Mouse (Mus musculus) thymus, adult 2 months (tissue): Measurements from ENCODE around the gene Castor1.

Source experiments
- CTCF ChIP-seq: fragments of 200-500 bp; IDR thresholded peaks from 2 replicates; pipeline ENCODE4 v1.5.1; 2012; ENCODE audit warnings: mild to moderate bottlenecking, control low read depth, low read length, moderate library complexity, borderline replicate concordance; ENCODE audit not compliant: control insufficient read depth, poor library complexity, insufficient read depth; ENCODE audit errors: extremely low read depth
- POLR2A ChIP-seq: fragments of 200-500 bp; IDR thresholded peaks from 2 replicates; pipeline ENCODE4 v1.6.1; 2012; ENCODE audit warnings: mild to moderate bottlenecking, low read length, control low read depth, moderate library complexity; ENCODE audit not compliant: control insufficient read depth, poor library complexity, insufficient read depth; ENCODE audit errors: extremely low read depth

DNA sequence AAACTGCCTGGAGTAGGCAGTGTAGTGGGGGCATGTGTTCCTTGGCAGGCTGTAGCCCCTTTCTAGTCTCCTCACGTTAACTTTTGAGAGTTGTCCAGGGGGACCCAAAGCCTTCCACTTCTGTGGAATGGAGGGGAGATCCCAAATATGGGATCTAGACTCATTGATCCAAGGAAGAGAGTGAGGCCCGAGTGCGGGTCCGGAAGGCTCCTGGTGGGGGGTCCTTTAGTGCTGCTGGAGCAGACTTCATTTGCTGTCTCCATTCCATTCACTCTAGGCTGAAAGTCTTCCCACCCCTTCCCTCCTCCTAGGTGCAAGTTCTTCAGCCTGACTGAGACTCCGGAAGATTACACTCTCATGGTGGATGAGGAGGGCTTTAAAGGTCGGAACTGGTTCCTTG lies 612 bp downstream of the Castor1 start:
- TF ChIP-seq CTCF (no peak), POLR2A (no peak)
